Mouse (Mus musculus): ENCODE measurements around the gene Gm42878. TPM values are rescaled to one million over a fixed set of nuclear protein-coding genes. Genes with fewer than 3 reads are reported as not detected.

Gm42878 gene
- polyA plus RNA-seq, 1 experiment: 0.28 TPM

DNA sequence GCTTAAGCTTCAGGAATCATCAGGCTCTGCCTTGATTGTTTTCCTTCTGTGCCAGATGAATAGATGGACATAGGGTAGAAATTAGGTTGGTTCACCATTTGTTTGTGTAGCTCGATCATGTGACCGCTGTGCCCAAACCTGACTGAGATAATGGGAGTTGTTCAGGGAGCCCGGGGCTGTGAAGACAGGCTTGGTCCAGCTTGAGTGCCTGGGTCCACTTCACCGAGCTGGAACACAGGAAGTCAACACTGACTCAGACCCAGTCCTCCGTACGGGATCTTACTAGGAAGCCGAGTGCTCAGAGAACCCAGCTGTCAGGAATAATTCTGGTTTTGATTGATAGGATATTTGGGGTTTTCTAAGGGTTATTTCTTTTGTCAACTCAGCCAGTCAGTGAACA lies 70.7 kb downstream of the Gm42878 start:
- 46% methylated on average over 7 of the region's 7 CpGs for WGBS
- no peak for TF ChIP-seq POLR2A (IDR thresholded peaks at IDR 0.05; ENCODE audit: borderline replicate concordance, extremely low read depth, low read depth, low read length)
- no peak for TF ChIP-seq CTCF (IDR thresholded peaks at IDR 0.05; ENCODE audit: insufficient read depth, low read length)
- H3K4me3 ChIP-seq (replicated peaks; ENCODE audit: extremely low read depth, low read depth, low read length): no peak overlapping the region
- peak; percentile 30 for DNase-seq
- peaks cover 2% of the 10 kb centered on the region; the same call in 1 of the 2 replicates for H3K4me1 ChIP-seq (ENCODE audit: control insufficient read depth, insufficient read depth, low read length)

- Histone ChIP-seq H3K4me1 (ENCODE audit: control insufficient read depth, insufficient read depth, low read length) (peaks cover 3% of the 10 kb centered on the region; the same call in 1 of the 2 replicates), H3K4me3 (replicated peaks; ENCODE audit: extremely low read depth, low read depth, low read length) (no peak overlapping the region)
- 77% methylated on average over 2 of the region's 2 CpGs for WGBS
- TF ChIP-seq POLR2A (IDR thresholded peaks at IDR 0.05; ENCODE audit: borderline replicate concordance, extremely low read depth, low read depth, low read length): no peak
- no peak for TF ChIP-seq CTCF (IDR thresholded peaks at IDR 0.05; ENCODE audit: insufficient read depth, low read length)
- DNase-seq: no peak
Observed at GRCm38 (mm10) chr5:121472411-121472810, 72.9 kb downstream of the Gm42878 start.

- WGBS: 4% methylated on average over 3 of the region's 3 CpGs
- Histone ChIP-seq H3K4me1 (ENCODE audit: control insufficient read depth, insufficient read depth, low read length) (peaks cover 3% of the 10 kb centered on the region; the same call in 1 of the 2 replicates), H3K4me3 (replicated peaks; ENCODE audit: extremely low read depth, low read depth, low read length) (no peak overlapping the region)
- DNase-seq: no peak
- TF ChIP-seq POLR2A (IDR thresholded peaks at IDR 0.05; ENCODE audit: borderline replicate concordance, extremely low read depth, low read depth, low read length): no peak
- TF ChIP-seq CTCF (IDR thresholded peaks at IDR 0.05; ENCODE audit: insufficient read depth, low read length): no peak
Observed at GRCm38 (mm10) chr5:121469566-121469965, 75.7 kb downstream of the Gm42878 start.

Other genes with a start within 250 kb of the Gm42878 start
- 83.8 and 108 TPM in 2 replicates for gene Trafd1, start 159.8 kb downstream of the Gm42878 start, polyA plus RNA-seq (2012; rRNA removed)
- 6.2 and 10.0 TPM in 2 replicates for gene Naa25, start 147.5 kb downstream of the Gm42878 start, polyA plus RNA-seq (2012; rRNA removed)
- 23.6 and 24.2 TPM in 2 replicates for gene Tmem116, start 93.6 kb downstream of the Gm42878 start, polyA plus RNA-seq (2012; rRNA removed)
- gene Erp29, start 93.0 kb downstream of the Gm42878 start, polyA plus RNA-seq (2012; rRNA removed): 30.3 and 34.0 TPM in 2 replicates
- not detected in 2 replicates for gene Adam1b, start 42.0 kb downstream of the Gm42878 start, polyA plus RNA-seq (2012; rRNA removed)
- gene Adam1a, start within 50 bp of the Gm42878 start, polyA plus RNA-seq (2012; rRNA removed): 4.4 and 5.7 TPM in 2 replicates
- 20.6 and 36.8 TPM in 2 replicates for gene Mapkapk5, start 423 bp upstream of the Gm42878 start, polyA plus RNA-seq (2012; rRNA removed)
- 1,209 and 1,438 TPM in 2 replicates for gene Aldh2, start 48.3 kb upstream of the Gm42878 start, polyA plus RNA-seq (2012; rRNA removed)
- gene Acad12, start 73.5 kb upstream of the Gm42878 start, polyA plus RNA-seq (2012; rRNA removed): 10.1 and 10.3 TPM in 2 replicates
- 6.1 and 7.0 TPM in 2 replicates for gene Acad10, start 115.0 kb upstream of the Gm42878 start, polyA plus RNA-seq (2012; rRNA removed)
- 28.8 and 30.6 TPM in 2 replicates for gene Brap, start 115.1 kb upstream of the Gm42878 start, polyA plus RNA-seq (2012; rRNA removed)
- gene Atxn2, start 165.9 kb upstream of the Gm42878 start, polyA plus RNA-seq (2012; rRNA removed): 107 and 108 TPM in 2 replicates

Data from lung, adult 2 months (tissue).